Mouse (Mus musculus): ENCODE measurements around the gene Znrf2.
"Not testable (repeated sequence)": the region's sequence is repeated elsewhere in the genome, so short reads cannot be mapped to it uniquely, and the experiment has no call there.

Gene Znrf2

GRCm38 (mm10) chr6:54809531-54810313 lies 7.0 kb upstream of the Znrf2 start:
- CTCF ChIA-PET, result interaction anchor here (0.7 to 1.1 kb wide), 2 partner anchors 53 to 207 kb away, joined by 3 read pairs; no protein-coding TSS in a partner anchor

- CTCF ChIA-PET, result interaction anchor here (0.6 kb wide), 1 partner anchor 1382 kb away, joined by 4 read pairs; no protein-coding TSS in a partner anchor
Measured at GRCm38 (mm10) chr6:54810314-54810646, 6.4 kb upstream of the Znrf2 start.

- CTCF ChIA-PET, result interaction anchor here (0.6 kb wide), 1 partner anchor 111 kb away, joined by 3 read pairs; no protein-coding TSS in a partner anchor
Measured at GRCm38 (mm10) chr6:54811546-54812250, 5.0 kb upstream of the Znrf2 start.

GRCm38 (mm10) chr6:54812276-54812675 lies 4.4 kb upstream of the Znrf2 start:
- CTCF ChIA-PET, result interaction anchor here (0.6 kb wide), 1 partner anchor 112 kb away, joined by 3 read pairs; no protein-coding TSS in a partner anchor

- CTCF ChIA-PET, result interaction anchor here (0.6 kb wide), 1 partner anchor 1414 kb away, joined by 6 read pairs; no protein-coding TSS in a partner anchor
Measured at GRCm38 (mm10) chr6:54815428-54816130, 1.1 kb upstream of the Znrf2 start.

- CTCF ChIA-PET, result no interaction called here
Measured at GRCm38 (mm10) chr6:54817266-54817767, 601 bp downstream of the Znrf2 start.

- CTCF ChIA-PET, result interaction anchor here (0.5 to 1.0 kb wide), 2 partner anchors 14 to 24 kb away, joined by 3 to 4 read pairs; no protein-coding TSS in a partner anchor
Measured at GRCm38 (mm10) chr6:54818389-54818788, 1.7 kb downstream of the Znrf2 start.

- CTCF ChIA-PET, result interaction anchor here (1.0 kb wide), 1 partner anchor 13 kb away, joined by 3 read pairs; no protein-coding TSS in a partner anchor
Measured at GRCm38 (mm10) chr6:54819272-54819671, 2.6 kb downstream of the Znrf2 start.

- CTCF ChIA-PET, result no interaction called here
Measured at GRCm38 (mm10) chr6:54819746-54820145, 3.0 kb downstream of the Znrf2 start.

- CTCF ChIA-PET, result no interaction called here
Measured at GRCm38 (mm10) chr6:54822348-54822747, 5.6 kb downstream of the Znrf2 start.

GRCm38 (mm10) chr6:54824561-54824960 lies 7.8 kb downstream of the Znrf2 start:
- CTCF ChIA-PET, result not testable (repeated sequence)

- CTCF ChIA-PET, result no interaction called here
Measured at GRCm38 (mm10) chr6:54827481-54827880, 10.8 kb downstream of the Znrf2 start.

- CTCF ChIA-PET, result no interaction called here
Measured at GRCm38 (mm10) chr6:54828274-54828673, 11.6 kb downstream of the Znrf2 start.

- CTCF ChIA-PET, result no interaction called here
Measured at GRCm38 (mm10) chr6:54830048-54830772, 13.5 kb downstream of the Znrf2 start.

- CTCF ChIA-PET, result no interaction called here
Measured at GRCm38 (mm10) chr6:54831069-54831720, 14.5 kb downstream of the Znrf2 start.

- CTCF ChIA-PET, result interaction anchor here (0.6 kb wide), 1 partner anchor 121 kb away, joined by 7 read pairs; no protein-coding TSS in a partner anchor
Measured at GRCm38 (mm10) chr6:54833427-54833826, 16.7 kb downstream of the Znrf2 start.

GRCm38 (mm10) chr6:54836666-54837065 lies 19.9 kb downstream of the Znrf2 start:
- CTCF ChIA-PET, result no interaction called here

- CTCF ChIA-PET, result no interaction called here
Measured at GRCm38 (mm10) chr6:54841399-54841798, 24.7 kb downstream of the Znrf2 start.

GRCm38 (mm10) chr6:54842041-54842440 lies 25.3 kb downstream of the Znrf2 start:
- CTCF ChIA-PET, result interaction anchor here (0.7 to 1.0 kb wide), 2 partner anchors 24 to 672 kb away, joined by 4 read pairs; no protein-coding TSS in a partner anchor

- CTCF ChIA-PET, result no interaction called here
Measured at GRCm38 (mm10) chr6:54848546-54848945, 31.8 kb downstream of the Znrf2 start.
